Mouse (Mus musculus) lung, adult 2 months (tissue): Measurements from ENCODE around the gene Pik3ip1.

Experiments
- CTCF ChIP-seq: fragments of 200-500 bp; IDR thresholded peaks from 2 replicates; pipeline ENCODE4 v1.5.1; 2011; ENCODE audit warnings: mild to moderate bottlenecking, low read length, control low read depth; ENCODE audit not compliant: insufficient read depth
- POLR2A ChIP-seq: fragments of 200-500 bp; IDR thresholded peaks from 2 replicates; pipeline ENCODE4 v1.6.1; 2011; ENCODE audit warnings: low read depth, mild to moderate bottlenecking, control low read depth, low read length, borderline replicate concordance; ENCODE audit errors: extremely low read depth

GRCm38 (mm10) chr11:3352990-3353585, 22.9 kb downstream of the Pik3ip1 start:
- TF ChIP-seq CTCF (no peak), POLR2A (no peak)
